Mouse (Mus musculus) E14TG2a.4 (cell line): Measurements from ENCODE around the gene Rbfox1.

Experiments
- CTCF ChIP-seq: conservative IDR thresholded peaks from 2 replicates; pipeline ENCODE4 v1.5.1; 2014; ENCODE audit warnings: low read length
- NANOG ChIP-seq: IDR thresholded peaks from 2 replicates; pipeline ENCODE4 v1.6.1; 2014; ENCODE audit warnings: borderline replicate concordance, low read length, mixed read lengths
- POU5F1 ChIP-seq: IDR thresholded peaks from 2 replicates; pipeline ENCODE4 v1.6.1; 2014; ENCODE audit warnings: low read length, borderline replicate concordance

GRCm38 (mm10) chr16:7149106-7149899 is 1264.1 kb downstream of the Rbfox1 start:
- TF ChIP-seq CTCF: no peak
- TF ChIP-seq NANOG: no peak
- TF ChIP-seq POU5F1: no peak
